Mouse (Mus musculus): ENCODE results near the gene Fndc4. TPM values are rescaled to one million over a fixed set of nuclear protein-coding genes. Genes with fewer than 3 reads are reported as not detected.

The Fndc4 gene
- 165 and 168 TPM in 2 replicates for polyA plus RNA-seq (2015; fragmentation: Nextera tagmentation; extraction: Ambion mirVana)

GRCm38 (mm10) chr5:31295606-31296141, at the start of gene Fndc4:
Fndc4 (minus strand) TSS chr5:31296080.

GRCm38 (mm10) chr5:31297047-31297757, 1.3 kb upstream of the Fndc4 start, which contains the start of gene Gckr:
Gckr (plus strand) TSS chr5:31297443.

GRCm38 (mm10) chr5:31290521-31291360, 5.1 kb downstream of the Fndc4 start, which contains the start of gene Ift172:
Ift172 (minus strand) TSS chr5:31291116.

GRCm38 (mm10) chr5:31251541-31252101, 44.3 kb downstream of the Fndc4 start, which contains the start of gene Krtcap3:
Krtcap3 (plus strand) TSS chr5:31251691.

Other genes with a start within 250 kb of the Fndc4 start
- 231 and 250 TPM in 2 replicates for gene Atraid, start 247.8 kb downstream of the Fndc4 start, polyA plus RNA-seq (2015; fragmentation: Nextera tagmentation; extraction: Ambion mirVana)
- gene Slc5a6, start 247.2 kb downstream of the Fndc4 start, polyA plus RNA-seq (2015; fragmentation: Nextera tagmentation; extraction: Ambion mirVana) = 18.0 and 20.8 TPM in 2 replicates
- 6.8 and 8.6 TPM in 2 replicates for gene Cad, start 241.3 kb downstream of the Fndc4 start, polyA plus RNA-seq (2015; fragmentation: Nextera tagmentation; extraction: Ambion mirVana)
- gene Dnajc5g, start 189.8 kb downstream of the Fndc4 start, polyA plus RNA-seq (2015; fragmentation: Nextera tagmentation; extraction: Ambion mirVana) = not detected in 2 replicates
- gene Slc30a3, start 187.8 kb downstream of the Fndc4 start, polyA plus RNA-seq (2015; fragmentation: Nextera tagmentation; extraction: Ambion mirVana) = 55.6 and 64.5 TPM in 2 replicates
- gene Trim54, start 179.4 kb downstream of the Fndc4 start, polyA plus RNA-seq (2015; fragmentation: Nextera tagmentation; extraction: Ambion mirVana) = 0.15 and 0.41 TPM in 2 replicates
- gene Ucn, start 157.3 kb downstream of the Fndc4 start, polyA plus RNA-seq (2015; fragmentation: Nextera tagmentation; extraction: Ambion mirVana) = 3.7 and 4.7 TPM in 2 replicates
- gene Mpv17, start 141.8 kb downstream of the Fndc4 start, polyA plus RNA-seq (2015; fragmentation: Nextera tagmentation; extraction: Ambion mirVana) = 53.5 and 60.8 TPM in 2 replicates
- 1.1 and 2.2 TPM in 2 replicates for gene Gm29609, start 116.2 kb downstream of the Fndc4 start, polyA plus RNA-seq (2015; fragmentation: Nextera tagmentation; extraction: Ambion mirVana)
- 34.0 and 42.3 TPM in 2 replicates for gene Gtf3c2, start 115.9 kb downstream of the Fndc4 start, polyA plus RNA-seq (2015; fragmentation: Nextera tagmentation; extraction: Ambion mirVana)
- 101 and 105 TPM in 2 replicates for gene Snx17, start 102.9 kb downstream of the Fndc4 start, polyA plus RNA-seq (2015; fragmentation: Nextera tagmentation; extraction: Ambion mirVana)
- 74.3 and 83.1 TPM in 2 replicates for gene Eif2b4, start 102.7 kb downstream of the Fndc4 start, polyA plus RNA-seq (2015; fragmentation: Nextera tagmentation; extraction: Ambion mirVana)
- 15.1 and 15.4 TPM in 2 replicates for gene Zfp513, start 93.8 kb downstream of the Fndc4 start, polyA plus RNA-seq (2015; fragmentation: Nextera tagmentation; extraction: Ambion mirVana)
- 138 and 151 TPM in 2 replicates for gene Ppm1g, start 75.4 kb downstream of the Fndc4 start, polyA plus RNA-seq (2015; fragmentation: Nextera tagmentation; extraction: Ambion mirVana)
- 131 and 147 TPM in 2 replicates for gene Nrbp1, start 55.2 kb downstream of the Fndc4 start, polyA plus RNA-seq (2015; fragmentation: Nextera tagmentation; extraction: Ambion mirVana)
- gene Gm9970, start 54.8 kb downstream of the Fndc4 start, polyA plus RNA-seq (2015; fragmentation: Nextera tagmentation; extraction: Ambion mirVana) = 0.93 and 1.6 TPM in 2 replicates
- 4.7 and 5.5 TPM in 2 replicates for gene Krtcap3, start 44.4 kb downstream of the Fndc4 start, polyA plus RNA-seq (2015; fragmentation: Nextera tagmentation; extraction: Ambion mirVana)
- gene Ift172, start 5.0 kb downstream of the Fndc4 start, polyA plus RNA-seq (2015; fragmentation: Nextera tagmentation; extraction: Ambion mirVana) = 21.7 and 24.5 TPM in 2 replicates
- 0.32 and 0.43 TPM in 2 replicates for gene Gckr, start 1.4 kb upstream of the Fndc4 start, polyA plus RNA-seq (2015; fragmentation: Nextera tagmentation; extraction: Ambion mirVana)
- gene Zfp512, start 156.4 kb upstream of the Fndc4 start, polyA plus RNA-seq (2015; fragmentation: Nextera tagmentation; extraction: Ambion mirVana) = 58.2 and 66.0 TPM in 2 replicates
- not detected in 2 replicates for gene 4930548H24Rik, start 189.7 kb upstream of the Fndc4 start, polyA plus RNA-seq (2015; fragmentation: Nextera tagmentation; extraction: Ambion mirVana)
- 62.2 and 73.0 TPM in 2 replicates for gene Gpn1, start 198.7 kb upstream of the Fndc4 start, polyA plus RNA-seq (2015; fragmentation: Nextera tagmentation; extraction: Ambion mirVana)
- 34.7 and 35.2 TPM in 2 replicates for gene Slc4a1ap, start 230.9 kb upstream of the Fndc4 start, polyA plus RNA-seq (2015; fragmentation: Nextera tagmentation; extraction: Ambion mirVana)
- gene Supt7l, start 231.7 kb upstream of the Fndc4 start, polyA plus RNA-seq (2015; fragmentation: Nextera tagmentation; extraction: Ambion mirVana) = 16.9 and 17.2 TPM in 2 replicates